Mouse (Mus musculus) intestine, postnatal 0 days (tissue): Measurements from ENCODE around the gene Sh2b1. TPM values are rescaled to one million over a fixed set of nuclear protein-coding genes. Genes with fewer than 3 reads are reported as not detected.

Experiments
- ATAC-seq: fragments of 200-750 bp; cut with Nextera tagmentation; 2 replicates; pipeline ENCODE4 v1.8.0; 2017; ENCODE audit warnings: mild to moderate bottlenecking, moderate TSS enrichment, moderate library complexity
- H3K27ac ChIP-seq: fragments of 300-500 bp; sonication (generic); 2 replicates; pipeline ENCODE4 v1.5.1; 2014; ENCODE audit warnings: mild to moderate bottlenecking, low read depth, low read length, moderate library complexity
- H3K27me3 ChIP-seq: fragments of 300-500 bp; sonication (generic); replicated peaks from 2 replicates; pipeline ENCODE4 v1.6.1; 2014; ENCODE audit warnings: low read length, mixed read lengths; ENCODE audit not compliant: control insufficient read depth, insufficient read depth
- H3K36me3 ChIP-seq: fragments of 300-500 bp; sonication (generic); 2 replicates; pipeline ENCODE4 v1.6.1; 2014; ENCODE audit warnings: mild to moderate bottlenecking, moderate library complexity; ENCODE audit not compliant: control insufficient read depth, insufficient read depth
- H3K4me1 ChIP-seq: fragments of 300-500 bp; sonication (generic); replicated peaks from 2 replicates; pipeline ENCODE4 v1.6.1; 2014; ENCODE audit warnings: antibody characterized with exemption, low read length, mixed read lengths; ENCODE audit not compliant: control insufficient read depth, insufficient read depth
- H3K4me2 ChIP-seq: fragments of 300-500 bp; sonication (generic); replicated peaks from 2 replicates; pipeline ENCODE4 v1.6.1; 2014; ENCODE audit warnings: low read depth, mild to moderate bottlenecking, moderate library complexity
- H3K4me3 ChIP-seq: fragments of 300-500 bp; sonication (generic); 2 replicates; pipeline ENCODE4 v1.5.1; 2014; ENCODE audit warnings: low read depth, low read length
- H3K9ac ChIP-seq: fragments of 300-500 bp; sonication (generic); 2 replicates; pipeline ENCODE4 v1.6.1; 2014; ENCODE audit warnings: mild to moderate bottlenecking, low read depth, low read length
- H3K9me3 ChIP-seq: fragments of 300-500 bp; sonication (generic); 2 replicates; pipeline ENCODE4 v1.6.1; 2016; ENCODE audit warnings: mixed run types; ENCODE audit not compliant: control insufficient read depth
- CTCF ChIP-seq: sonication (generic); IDR thresholded peaks from 2 replicates; pipeline ENCODE4 v1.5.1; 2016; ENCODE audit warnings: low read depth, mild to moderate bottlenecking, control low read depth, antibody characterized with exemption, moderate library complexity
- WGBS: fragments of 180-500 bp; shearing (Covaris S2); extraction: QIAGEN DNeasy Blood & Tissue Kit; methylation state at CpG from one replicate; pipeline ENCODE4 v1.1.7; 2014; 5-methylcytosine and 5-hydroxymethylcytosine counted together
- polyA plus RNA-seq: library from polyadenylated mRNA; unstranded; fragments of >200 nt; fragmentation: Nextera tagmentation; extraction: Ambion mirVana; gene quantifications from 2 replicates; pipeline ENCODE4 v1.2.1, GENCODE M21; 2015

The Sh2b1 gene
- polyA plus RNA-seq, 1 experiment from 2014 or later, result 23.8 TPM

GRCm38 (mm10) chr7:126487052-126487483 lies 11.8 kb upstream of the Sh2b1 start, which contains the start of gene Tufm:
TSS of gene Tufm (plus strand) at chr7:126487361.
- under 1% methylated on average over 32 of the region's 32 CpGs for WGBS
- peak within 1 kb of the TSS; percentile 67 for H3K4me2 ChIP-seq
- peak within 1 kb of the TSS; percentile 67 for H3K9ac ChIP-seq
- H3K4me3 ChIP-seq, result peak within 1 kb of the TSS; percentile 65
- peaks cover 15% of the 10 kb centered on the region for H3K36me3 ChIP-seq
- H3K4me1 ChIP-seq, result no peaks in the 10 kb centered on the region
- peak; percentile 69 for TF ChIP-seq CTCF
- peak; percentile 88 for ATAC-seq
- no peaks in the 10 kb centered on the region for H3K9me3 ChIP-seq
- H3K27ac ChIP-seq, result peak within 1 kb of the TSS; percentile 60
- H3K27me3 ChIP-seq, result no peaks in the 10 kb centered on the region

GRCm38 (mm10) chr7:126482392-126482871 lies 7.2 kb upstream of the Sh2b1 start:
- Histone ChIP-seq H3K9ac (peak overlapping the region; percentile 23; the same call in 1 of the 2 replicates), H3K27me3 (no peaks in the 10 kb centered on the region), H3K27ac (peak overlapping the region; percentile 36; the same call in 1 of the 2 replicates), H3K4me3 (peak overlapping the region; percentile 22), H3K4me1 (no peaks in the 10 kb centered on the region), H3K4me2 (peak overlapping the region; percentile 66), H3K9me3 (no peaks in the 10 kb centered on the region), H3K36me3 (no peaks in the 10 kb centered on the region)
- peak; percentile 88 for ATAC-seq
- WGBS, result under 1% methylated on average over 23 of the region's 23 CpGs
- TF ChIP-seq CTCF, result peak; percentile 19; the same call in 1 of the 2 replicates

GRCm38 (mm10) chr7:126481699-126482098 lies 6.5 kb upstream of the Sh2b1 start:
- WGBS, result 22% methylated on average over 5 of the region's 5 CpGs
- H3K9me3 ChIP-seq, result no peaks in the 10 kb centered on the region
- H3K27me3 ChIP-seq, result no peaks in the 10 kb centered on the region
- 0 out of 2 replicates have a peak overlapping the region, but pooled peaks have one; percentile 22 for H3K4me3 ChIP-seq
- no peaks in the 10 kb centered on the region for H3K4me1 ChIP-seq
- peak overlapping the region; percentile 66 for H3K4me2 ChIP-seq
- H3K9ac ChIP-seq, result no peak overlapping the region
- H3K27ac ChIP-seq, result no peak overlapping the region
- no peaks in the 10 kb centered on the region for H3K36me3 ChIP-seq
- no peak for ATAC-seq
- TF ChIP-seq CTCF, result peak; percentile 77

- 0% methylated on average over 25 of the region's 27 CpGs for WGBS
- Histone ChIP-seq H3K27me3 (no peaks in the 10 kb centered on the region), H3K36me3 (peaks cover 32% of the 10 kb centered on the region), H3K27ac (peak overlapping the region; percentile 94), H3K4me3 (peak overlapping the region; percentile 92), H3K4me1 (peaks cover 3% of the 10 kb centered on the region; the same call in 1 of the 2 replicates), H3K4me2 (peak overlapping the region; percentile 91), H3K9me3 (no peaks in the 10 kb centered on the region), H3K9ac (peak overlapping the region; percentile 90)
- peak; percentile 12; the same call in 1 of the 2 replicates for ATAC-seq
- no peak for TF ChIP-seq CTCF
These were observed 703 bp downstream of the Sh2b1 start for GRCm38 (mm10) chr7:126474486-126474955.

GRCm38 (mm10) chr7:126473470-126474086 lies 1.6 kb downstream of the Sh2b1 start:
- H3K27ac ChIP-seq, result no peak overlapping the region
- H3K36me3 ChIP-seq, result peaks cover 41% of the 10 kb centered on the region
- H3K4me2 ChIP-seq, result peak overlapping the region; percentile 91
- no peak for ATAC-seq
- H3K9me3 ChIP-seq, result no peaks in the 10 kb centered on the region
- peaks cover 3% of the 10 kb centered on the region; the same call in 1 of the 2 replicates for H3K4me1 ChIP-seq
- H3K9ac ChIP-seq, result no peak overlapping the region
- WGBS, result 77% methylated on average over 9 of the region's 9 CpGs
- H3K4me3 ChIP-seq, result peak overlapping the region; percentile 92
- no peak for TF ChIP-seq CTCF
- no peaks in the 10 kb centered on the region for H3K27me3 ChIP-seq

- Histone ChIP-seq H3K4me1 (peaks cover 3% of the 10 kb centered on the region; the same call in 1 of the 2 replicates), H3K4me2 (no peak overlapping the region), H3K36me3 (peaks cover 50% of the 10 kb centered on the region), H3K27ac (no peak overlapping the region), H3K27me3 (no peaks in the 10 kb centered on the region), H3K9ac (no peak overlapping the region), H3K4me3 (no peak overlapping the region), H3K9me3 (no peaks in the 10 kb centered on the region)
- WGBS, result 95% methylated on average over 16 of the region's 16 CpGs
- TF ChIP-seq CTCF, result no peak
- no peak for ATAC-seq
These were observed 2.5 kb downstream of the Sh2b1 start for GRCm38 (mm10) chr7:126472713-126473112.
